Mouse (Mus musculus) testis, adult 2 months (tissue): Measurements from ENCODE around the gene Rnf121.

ENCODE experiments used
- CTCF ChIP-seq: fragments of 200-500 bp; IDR thresholded peaks from 2 replicates; pipeline ENCODE4 v1.5.1; 2012; ENCODE audit warnings: low read depth, mild to moderate bottlenecking, inconsistent platforms, low read length, moderate library complexity; ENCODE audit not compliant: control insufficient read depth, insufficient read depth, insufficient replicate concordance
- POLR2A ChIP-seq: fragments of 200-500 bp; IDR thresholded peaks from 2 replicates; pipeline ENCODE4 v1.6.1; 2012; ENCODE audit warnings: low read depth, mild to moderate bottlenecking, inconsistent platforms, low read length, moderate library complexity; ENCODE audit not compliant: control insufficient read depth

DNA sequence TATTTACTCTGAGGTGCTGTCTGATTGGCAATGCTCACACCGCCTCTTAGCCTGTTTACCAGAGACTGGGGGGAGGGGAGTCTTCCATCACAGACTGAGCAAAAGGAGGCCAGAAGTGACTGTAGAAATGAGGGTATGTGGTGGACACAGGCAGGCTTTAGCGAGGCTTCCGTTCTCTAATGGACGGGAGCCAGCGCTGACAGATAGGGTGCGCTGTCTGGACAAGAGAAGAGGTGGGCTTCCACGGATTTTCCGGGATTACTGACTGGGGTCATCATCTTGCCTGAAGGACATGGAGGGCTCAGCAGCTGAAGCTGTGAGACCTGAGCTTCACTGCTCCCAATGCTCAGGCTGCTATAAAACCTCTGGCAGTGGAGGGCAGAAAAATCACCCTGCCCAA lies 37.0 kb upstream of the Rnf121 start:
- no peak for TF ChIP-seq POLR2A
- TF ChIP-seq CTCF = no peak
